Mouse (Mus musculus): ENCODE measurements around the gene Zfp605. TPM values are rescaled to one million over a fixed set of nuclear protein-coding genes. Genes with fewer than 3 reads are reported as not detected.

The Zfp605 gene
- polyA plus RNA-seq, 1 experiment from 2014 or later: 3.8 TPM

DNA sequence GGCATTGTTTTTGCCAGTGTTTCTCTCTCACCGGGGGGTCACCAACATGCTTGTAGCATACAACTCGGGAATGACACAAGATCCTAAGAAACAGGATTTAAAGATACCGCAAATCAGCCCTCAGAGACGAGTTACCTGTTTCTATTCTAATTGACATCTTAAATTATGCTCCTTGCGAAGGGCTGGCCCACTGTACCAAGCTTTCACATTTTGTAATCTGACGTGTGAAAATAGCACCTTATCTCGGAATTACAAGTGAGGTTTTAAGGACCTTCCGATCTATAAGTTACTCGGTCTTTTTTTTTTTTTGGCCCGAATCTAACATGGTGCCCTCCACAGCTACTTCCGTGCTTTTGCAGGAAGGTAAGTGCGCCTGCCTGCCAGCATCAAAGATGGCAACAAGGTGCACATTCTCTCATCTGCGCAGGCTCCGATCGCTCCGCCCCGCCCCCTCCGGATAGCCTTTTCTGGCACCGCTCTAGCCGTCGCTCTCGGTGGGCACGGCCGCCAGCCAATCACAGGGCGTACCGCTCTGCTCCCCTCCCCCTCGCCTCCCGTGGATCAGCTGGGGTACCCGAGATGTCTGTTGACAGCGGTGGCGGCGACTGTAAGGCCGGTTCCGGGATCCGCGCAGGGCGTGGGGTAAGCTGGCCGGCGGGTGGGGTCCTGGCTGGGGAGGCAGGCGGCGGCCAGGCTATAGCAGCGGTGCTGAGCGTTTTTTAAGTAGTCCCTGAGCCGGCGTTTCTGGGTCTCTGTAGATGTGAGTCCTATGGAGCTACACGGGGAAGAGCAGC, 25.6 kb downstream of the Zfp605 start, which contains the start of gene Chfr:
TSS of gene Chfr (plus strand) at position 550 of the 794 bp plus-strand sequence.
- ATAC-seq (replicated peaks; ENCODE audit: low FRiP score): peak; percentile 100
- Histone ChIP-seq H3K4me1 (0 out of 2 replicates have a peak, but pooled peaks cover 4% of the 10 kb centered on the region), H3K27ac (peak within 1 kb of the TSS; percentile 63), H3K4me3 (replicated peaks) (peak within 1 kb of the TSS; percentile 95), H3K27me3 (no peaks in the 10 kb centered on the region), H3K4me2 (peak within 1 kb of the TSS; percentile 84), H3K9me3 (replicated peaks) (peaks cover 8% of the 10 kb centered on the region), H3K36me3 (peaks cover 27% of the 10 kb centered on the region), H3K9ac (peak within 1 kb of the TSS; percentile 80)
- 3% methylated on average over 46 of the region's 46 CpGs for WGBS

DNA sequence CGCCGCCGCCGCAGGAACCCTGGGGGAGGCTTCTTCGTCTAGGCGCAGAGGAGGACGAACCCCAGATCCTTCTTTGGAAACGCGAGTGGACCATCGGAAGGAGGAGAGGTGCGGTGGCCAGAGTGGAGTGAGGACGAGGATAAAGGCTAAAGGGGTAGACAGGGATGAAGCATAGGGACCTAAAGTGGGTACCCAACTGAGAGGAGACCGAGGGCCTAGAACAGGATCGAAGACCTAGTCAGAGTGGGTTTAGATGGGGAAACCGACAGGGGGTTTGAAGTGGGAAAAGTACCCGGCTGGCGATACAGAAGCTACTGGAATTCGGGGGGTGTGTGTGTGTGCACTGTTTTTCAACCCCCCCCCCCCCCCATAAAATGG, 26.2 kb downstream of the Zfp605 start:
- Histone ChIP-seq H3K9me3 (replicated peaks) (peaks cover 4% of the 10 kb centered on the region; the same call in 1 of the 2 replicates), H3K4me3 (replicated peaks) (peak overlapping the region; percentile 95), H3K4me1 (0 out of 2 replicates have a peak, but pooled peaks cover 4% of the 10 kb centered on the region), H3K27ac (peak overlapping the region; percentile 63), H3K27me3 (no peaks in the 10 kb centered on the region), H3K4me2 (peak overlapping the region; percentile 84), H3K36me3 (peaks cover 27% of the 10 kb centered on the region), H3K9ac (peak overlapping the region; percentile 80)
- WGBS: 6% methylated on average over 18 of the region's 18 CpGs
- ATAC-seq (replicated peaks; ENCODE audit: low FRiP score): peak; percentile 38

DNA sequence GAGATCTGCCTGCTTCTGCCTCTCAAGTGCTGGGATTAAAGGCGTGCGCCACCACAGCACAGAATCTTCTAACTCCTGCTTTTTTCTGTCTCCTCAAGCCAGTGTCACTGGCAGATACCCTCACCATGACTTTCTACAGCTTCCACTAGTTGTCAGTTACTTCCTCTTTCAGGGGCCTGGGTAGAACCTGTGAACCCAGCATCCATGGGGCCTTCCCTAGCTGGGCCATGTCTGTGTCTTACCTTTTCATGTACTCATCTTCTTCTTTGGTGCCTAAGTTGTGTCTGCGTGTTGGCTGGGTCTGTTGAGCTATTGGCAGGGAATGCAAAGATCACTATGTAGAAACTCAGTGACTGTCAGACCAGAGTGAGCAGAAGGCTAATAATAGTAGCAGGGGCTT, 27.9 kb downstream of the Zfp605 start:
- Histone ChIP-seq H3K4me3 (replicated peaks) (no peak overlapping the region), H3K27ac (no peak overlapping the region), H3K9me3 (replicated peaks) (peaks cover 4% of the 10 kb centered on the region; the same call in 1 of the 2 replicates), H3K4me2 (no peak overlapping the region), H3K27me3 (no peaks in the 10 kb centered on the region), H3K36me3 (peaks cover 39% of the 10 kb centered on the region), H3K9ac (no peak overlapping the region), H3K4me1 (0 out of 2 replicates have a peak, but pooled peaks cover 4% of the 10 kb centered on the region)
- ATAC-seq (replicated peaks; ENCODE audit: low FRiP score): no peak
- WGBS: 97% methylated on average over 3 of the region's 3 CpGs

DNA sequence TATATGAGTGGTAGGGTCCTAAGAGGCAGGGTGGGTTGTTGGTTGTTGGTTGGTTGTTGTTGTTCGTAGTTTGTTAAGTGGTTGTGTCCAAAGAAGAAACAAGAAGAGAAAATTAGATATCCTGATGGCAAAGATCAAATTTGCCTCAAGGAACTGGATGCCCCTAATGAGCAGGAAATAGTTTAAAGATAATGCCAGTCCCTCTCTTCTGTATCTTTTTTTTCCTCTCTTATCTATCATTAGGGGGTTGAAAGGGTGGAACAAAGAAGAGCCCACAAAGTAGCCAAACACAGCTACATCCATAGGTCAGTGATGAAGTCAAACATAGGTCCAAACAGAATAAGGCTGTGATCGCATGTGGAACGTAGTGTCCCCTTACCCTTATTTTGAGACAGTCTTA, 29.4 kb downstream of the Zfp605 start:
- Histone ChIP-seq H3K36me3 (peaks cover 53% of the 10 kb centered on the region), H3K4me2 (no peak overlapping the region), H3K4me3 (replicated peaks) (no peak overlapping the region), H3K4me1 (0 out of 2 replicates have a peak, but pooled peaks cover 4% of the 10 kb centered on the region), H3K27me3 (no peaks in the 10 kb centered on the region), H3K9me3 (replicated peaks) (peaks cover 1% of the 10 kb centered on the region; the same call in 1 of the 2 replicates), H3K9ac (no peak overlapping the region), H3K27ac (no peak overlapping the region)
- no peak for ATAC-seq (replicated peaks; ENCODE audit: low FRiP score)
- WGBS: 95% methylated on average over 3 of the region's 3 CpGs

DNA sequence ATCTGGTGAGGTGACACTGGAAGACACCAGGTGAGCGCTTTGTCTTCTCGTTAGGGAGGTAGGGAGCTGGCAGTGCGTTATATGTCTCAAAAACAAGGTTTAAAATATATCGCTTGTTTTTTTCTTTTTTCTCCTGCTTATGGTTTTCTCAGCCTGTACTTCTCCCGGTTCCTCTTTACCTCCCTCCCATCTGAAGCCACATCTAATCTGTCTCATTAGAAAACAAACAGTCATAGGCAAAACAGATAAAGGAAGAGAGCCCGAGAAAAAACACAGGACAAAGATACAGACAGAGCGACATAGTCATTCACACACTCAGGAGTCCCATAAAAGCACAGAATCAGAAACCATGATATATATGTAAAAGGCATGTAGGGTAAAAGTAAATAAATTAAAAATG, 30.5 kb downstream of the Zfp605 start:
- 92% methylated on average over 7 of the region's 7 CpGs for WGBS
- no peak overlapping the region for H3K4me3 ChIP-seq (replicated peaks)
- ATAC-seq (replicated peaks; ENCODE audit: low FRiP score): no peak

DNA sequence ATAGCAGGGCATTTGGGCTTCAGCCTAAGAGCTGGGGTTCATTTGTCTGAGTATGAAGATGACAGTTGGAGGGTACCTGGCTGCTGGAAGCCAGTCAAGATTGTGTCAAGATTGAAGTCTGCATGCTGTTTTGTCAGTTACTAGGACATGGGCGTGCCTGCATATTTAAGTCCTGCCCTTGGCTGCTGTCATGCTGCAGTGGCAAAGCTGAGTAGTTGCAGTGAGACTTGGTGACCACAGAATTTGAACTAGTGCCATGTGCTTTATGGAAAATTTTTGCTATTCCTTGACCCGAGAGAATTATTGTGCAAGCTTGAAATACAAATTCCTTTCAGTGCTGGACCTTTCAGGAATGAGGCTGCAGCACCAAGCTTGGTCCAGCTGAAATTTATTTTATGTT, 32.4 kb downstream of the Zfp605 start:
- no peak overlapping the region for H3K27ac ChIP-seq
- H3K4me2 ChIP-seq: no peak overlapping the region
- no peaks in the 10 kb centered on the region for H3K9me3 ChIP-seq (replicated peaks)
- H3K4me3 ChIP-seq (replicated peaks): no peak overlapping the region
- no peaks in the 10 kb centered on the region for H3K27me3 ChIP-seq
- WGBS: 93% methylated on average over 2 of the region's 2 CpGs
- no peaks in the 10 kb centered on the region for H3K4me1 ChIP-seq
- no peak overlapping the region for H3K9ac ChIP-seq
- ATAC-seq (replicated peaks; ENCODE audit: low FRiP score): no peak
- peaks cover 81% of the 10 kb centered on the region for H3K36me3 ChIP-seq

More for the DNA sequence above, 30.5 kb downstream of the Zfp605 start:
- Histone ChIP-seq H3K36me3 (peaks cover 64% of the 10 kb centered on the region), H3K9ac (no peak overlapping the region), H3K4me1 (0 out of 2 replicates have a peak, but pooled peaks cover 4% of the 10 kb centered on the region), H3K9me3 (replicated peaks) (no peaks in the 10 kb centered on the region), H3K4me2 (no peak overlapping the region), H3K27ac (no peak overlapping the region), H3K27me3 (no peaks in the 10 kb centered on the region)

DNA sequence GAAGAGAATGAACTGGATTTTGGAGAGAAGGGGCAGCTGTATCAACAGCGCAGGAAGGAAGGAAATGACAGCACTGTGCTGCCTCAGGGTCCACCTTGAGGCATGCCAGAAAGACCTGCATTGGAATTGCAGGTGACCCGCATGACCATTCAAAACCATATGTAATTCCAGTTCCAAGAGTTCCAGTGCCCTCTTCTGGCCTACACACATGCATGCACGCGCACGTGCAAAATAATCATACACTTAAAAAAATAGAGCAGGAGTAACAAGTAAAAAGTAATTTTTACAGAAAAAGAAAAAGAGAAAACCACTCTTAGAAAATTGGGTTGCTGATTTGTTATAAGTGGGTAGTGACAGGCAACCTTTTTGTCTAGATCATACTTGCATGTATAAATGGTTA, 33.1 kb downstream of the Zfp605 start:
- H3K9ac ChIP-seq: no peak overlapping the region
- no peak overlapping the region for H3K27ac ChIP-seq
- H3K9me3 ChIP-seq (replicated peaks): no peaks in the 10 kb centered on the region
- no peaks in the 10 kb centered on the region for H3K4me1 ChIP-seq
- no peak overlapping the region for H3K4me2 ChIP-seq
- H3K36me3 ChIP-seq: peaks cover 88% of the 10 kb centered on the region
- no peak for ATAC-seq (replicated peaks; ENCODE audit: low FRiP score)
- 87% methylated on average over 5 of the region's 5 CpGs for WGBS
- H3K4me3 ChIP-seq (replicated peaks): no peak overlapping the region
- H3K27me3 ChIP-seq: no peaks in the 10 kb centered on the region

DNA sequence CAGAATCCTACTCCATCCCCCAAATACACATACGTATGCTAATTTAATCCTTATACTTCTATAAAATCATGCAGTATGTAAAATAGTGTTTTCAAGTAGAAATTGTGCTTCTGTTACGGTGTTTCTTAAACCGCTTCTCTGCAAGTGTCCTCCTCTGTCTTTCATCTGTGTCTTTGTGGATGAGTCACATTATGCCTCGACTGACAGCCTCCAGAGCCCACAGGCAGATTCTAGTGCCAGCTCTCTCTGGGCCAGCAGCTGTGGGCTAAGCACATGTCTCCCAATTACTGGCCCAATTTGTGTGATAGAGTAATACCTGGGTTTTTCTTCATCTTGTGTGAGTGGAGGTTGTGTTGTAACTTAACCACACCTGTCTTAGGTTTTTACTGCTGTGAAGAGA, 59.5 kb downstream of the Zfp605 start:
- H3K9ac ChIP-seq: no peak overlapping the region
- H3K36me3 ChIP-seq: peaks cover 69% of the 10 kb centered on the region
- no peaks in the 10 kb centered on the region for H3K4me1 ChIP-seq
- H3K9me3 ChIP-seq (replicated peaks): no peaks in the 10 kb centered on the region
- no peaks in the 10 kb centered on the region for H3K27me3 ChIP-seq
- no peak overlapping the region for H3K4me3 ChIP-seq (replicated peaks)
- WGBS: 95% methylated on average over 4 of the region's 4 CpGs
- no peak overlapping the region for H3K27ac ChIP-seq
- no peak overlapping the region for H3K4me2 ChIP-seq
- no peak for ATAC-seq (replicated peaks; ENCODE audit: low FRiP score)

DNA sequence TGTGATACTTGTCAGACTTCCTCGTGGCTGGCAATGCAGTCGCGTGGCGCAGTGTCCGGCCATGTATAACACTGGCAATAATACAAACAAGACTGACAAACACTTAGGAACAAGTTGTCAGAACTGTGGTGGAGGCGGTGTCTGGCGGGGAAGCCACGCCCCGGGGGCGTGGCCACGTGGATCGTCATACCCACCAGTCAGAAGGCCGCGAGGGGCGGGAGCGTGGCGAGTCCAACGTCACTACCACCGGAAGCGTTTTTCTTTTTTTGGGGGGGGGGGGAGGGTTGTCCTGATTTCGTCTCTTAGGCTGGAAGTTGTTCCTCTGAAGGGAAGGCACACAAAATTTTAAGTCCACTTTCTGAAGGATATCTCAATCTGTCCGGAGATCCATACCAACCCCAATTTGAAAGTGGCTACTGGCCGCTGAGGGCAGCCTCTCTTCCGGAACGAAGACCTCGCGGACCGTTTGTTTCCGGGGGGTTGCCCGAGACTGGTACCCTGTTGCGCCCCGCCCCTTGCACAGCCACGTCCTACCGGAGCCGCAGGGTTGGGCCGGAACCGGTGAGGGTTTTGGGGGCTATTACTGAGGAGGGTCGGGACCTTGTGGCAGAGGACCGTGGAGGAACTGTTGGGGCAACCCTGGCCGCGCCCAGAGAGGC, 66.6 kb downstream of the Zfp605 start, which contains the start of gene Golga3:
TSS of gene Golga3 (plus strand) at position 340 of the 659 bp plus-strand sequence.
- peaks cover 7% of the 10 kb centered on the region; the same call in 1 of the 2 replicates for H3K36me3 ChIP-seq
- no peaks in the 10 kb centered on the region for H3K27me3 ChIP-seq
- H3K4me1 ChIP-seq: peaks cover 15% of the 10 kb centered on the region
- H3K4me2 ChIP-seq: peak within 1 kb of the TSS; percentile 75
- H3K4me3 ChIP-seq (replicated peaks): peak within 1 kb of the TSS; percentile 84
- no peaks in the 10 kb centered on the region for H3K9me3 ChIP-seq (replicated peaks)
- under 1% methylated on average over 41 of the region's 41 CpGs for WGBS
- H3K9ac ChIP-seq: peak within 1 kb of the TSS; percentile 80
- peak within 1 kb of the TSS; percentile 85 for H3K27ac ChIP-seq
- ATAC-seq (replicated peaks; ENCODE audit: low FRiP score): peak; percentile 99

DNA sequence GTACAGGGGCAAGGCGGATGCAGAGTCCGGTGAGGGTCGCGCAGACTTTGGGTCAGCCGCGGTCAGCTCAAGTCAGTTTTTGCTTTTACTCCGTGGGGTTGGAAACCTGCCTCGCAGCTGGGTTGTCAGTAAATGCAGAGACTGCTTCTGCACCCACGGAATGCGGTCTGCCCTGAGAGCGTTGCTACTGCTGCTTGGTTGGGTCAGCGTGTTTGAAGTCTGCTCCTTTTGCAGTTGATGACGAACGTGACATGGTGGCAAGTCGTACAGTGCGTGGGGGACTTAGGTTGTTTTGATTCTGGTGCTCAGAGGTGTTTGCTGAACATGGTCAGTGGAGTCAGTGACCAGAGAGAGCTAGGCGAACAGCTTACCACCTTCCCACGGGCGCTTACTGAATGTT, 67.1 kb downstream of the Zfp605 start:
- no peaks in the 10 kb centered on the region for H3K27me3 ChIP-seq
- H3K36me3 ChIP-seq: peaks cover 5% of the 10 kb centered on the region
- no peak; the same call in none of the 2 replicates for ATAC-seq (replicated peaks; ENCODE audit: low FRiP score)
- 1% methylated on average over 19 of the region's 19 CpGs for WGBS
- peaks cover 15% of the 10 kb centered on the region for H3K4me1 ChIP-seq
- no peaks in the 10 kb centered on the region for H3K9me3 ChIP-seq (replicated peaks)
- peak overlapping the region; percentile 84 for H3K4me3 ChIP-seq (replicated peaks)
- H3K9ac ChIP-seq: peak overlapping the region; percentile 80
- H3K4me2 ChIP-seq: peak overlapping the region; percentile 75
- peak overlapping the region; percentile 85 for H3K27ac ChIP-seq

DNA sequence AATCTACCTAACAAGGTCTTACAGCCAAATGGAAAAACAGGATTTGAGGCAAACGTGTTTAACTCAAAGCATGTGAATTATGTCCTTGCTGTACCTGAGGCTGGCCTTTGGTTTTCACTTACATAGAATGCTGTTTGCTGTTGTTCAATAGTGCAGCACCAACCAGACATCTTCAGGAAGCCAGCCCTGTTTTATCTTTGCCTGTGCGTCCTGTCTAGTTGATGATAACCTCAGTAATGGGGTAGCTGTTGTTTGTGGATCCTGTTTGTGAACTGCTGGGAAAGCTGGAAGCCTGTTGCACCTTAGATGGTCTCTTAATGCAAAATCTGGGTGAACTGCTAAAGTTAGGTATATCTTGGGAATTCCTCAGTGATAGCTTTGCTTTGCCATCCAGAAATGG, 68.7 kb downstream of the Zfp605 start:
- H3K4me2 ChIP-seq: no peak overlapping the region
- no peak overlapping the region for H3K4me3 ChIP-seq (replicated peaks)
- no peak overlapping the region for H3K27ac ChIP-seq
- WGBS: 85% methylated on average over 2 of the region's 2 CpGs
- H3K27me3 ChIP-seq: no peaks in the 10 kb centered on the region
- peaks cover 15% of the 10 kb centered on the region for H3K4me1 ChIP-seq
- H3K36me3 ChIP-seq: peaks cover 17% of the 10 kb centered on the region
- no peak for ATAC-seq (replicated peaks; ENCODE audit: low FRiP score)
- H3K9ac ChIP-seq: no peak overlapping the region
- no peaks in the 10 kb centered on the region for H3K9me3 ChIP-seq (replicated peaks)

Data from kidney, embryonic 15.5 days (tissue).